Mouse (Mus musculus): Measurements from ENCODE around the gene Ubald2.
"Not testable (repeated sequence)": the region's sequence is repeated elsewhere in the genome, so short reads cannot be mapped to it uniquely, and the experiment has no call there.

Gene Ubald2

GRCm38 (mm10) chr11:116466141-116466540 lies 32.2 kb downstream of the Ubald2 start, which contains the start of gene Qrich2:
TSS of gene Qrich2 (minus strand) at chr11:116466241.
- DNase-seq, result no peak

- DNase-seq, result not testable (repeated sequence)
Measured at GRCm38 (mm10) chr11:116468338-116468737, 34.4 kb downstream of the Ubald2 start.

- no peak for DNase-seq
Measured at GRCm38 (mm10) chr11:116470249-116470648, 36.4 kb downstream of the Ubald2 start.

GRCm38 (mm10) chr11:116470896-116471295 lies 37.0 kb downstream of the Ubald2 start:
- no peak for DNase-seq

GRCm38 (mm10) chr11:116472275-116472674 lies 38.4 kb downstream of the Ubald2 start:
- DNase-seq, result no peak

- DNase-seq, result no peak
Measured at GRCm38 (mm10) chr11:116476041-116476440, 42.1 kb downstream of the Ubald2 start.

GRCm38 (mm10) chr11:116476696-116477095 lies 42.8 kb downstream of the Ubald2 start:
- DNase-seq, result no peak

- DNase-seq, result no peak
Measured at GRCm38 (mm10) chr11:116477160-116477759, 43.4 kb downstream of the Ubald2 start.

- DNase-seq, result no peak
Measured at GRCm38 (mm10) chr11:116478978-116479377, 45.1 kb downstream of the Ubald2 start.

GRCm38 (mm10) chr11:116479832-116480231 lies 45.9 kb downstream of the Ubald2 start:
- DNase-seq, result no peak

GRCm38 (mm10) chr11:116480975-116481374 lies 47.1 kb downstream of the Ubald2 start:
- DNase-seq, result no peak

GRCm38 (mm10) chr11:116481776-116482175 lies 47.9 kb downstream of the Ubald2 start:
- no peak for DNase-seq

- DNase-seq, result no peak
Measured at GRCm38 (mm10) chr11:116484261-116484660, 50.4 kb downstream of the Ubald2 start.

GRCm38 (mm10) chr11:116488207-116488606 lies 54.3 kb downstream of the Ubald2 start:
- DNase-seq, result no peak

Data from thymus, postnatal 36 days (tissue).